Mouse (Mus musculus) right cerebral cortex, adult 18-20 months (tissue): Measurements from ENCODE around the gene Phf1.

ENCODE experiments used
- DNase-seq: peaks from one replicate; pipeline ENCODE4 v3.0.0; 2022; ENCODE audit warnings: mixed read lengths

Phf1 gene

DNA sequence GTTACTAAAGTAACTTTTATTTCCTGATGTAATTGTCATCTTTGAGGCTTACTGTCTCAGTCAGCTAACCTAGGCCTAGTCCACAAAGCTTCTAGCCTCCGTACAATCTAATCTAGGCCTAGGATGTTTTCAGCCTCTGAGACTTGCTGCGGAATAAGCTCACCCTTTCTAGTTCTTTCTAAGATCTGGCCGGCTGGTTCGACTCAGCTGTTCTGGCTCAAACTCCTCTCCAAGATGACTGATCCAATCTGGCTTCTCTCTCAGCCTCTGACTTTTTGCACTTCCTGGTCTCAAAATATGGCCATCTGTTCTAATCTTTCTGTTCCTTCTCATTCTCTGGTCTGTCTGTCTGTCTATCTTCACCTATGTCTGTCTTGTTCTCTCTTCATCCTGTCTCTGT is 50.5 kb downstream of the Phf1 start:
- no peak for DNase-seq

DNA sequence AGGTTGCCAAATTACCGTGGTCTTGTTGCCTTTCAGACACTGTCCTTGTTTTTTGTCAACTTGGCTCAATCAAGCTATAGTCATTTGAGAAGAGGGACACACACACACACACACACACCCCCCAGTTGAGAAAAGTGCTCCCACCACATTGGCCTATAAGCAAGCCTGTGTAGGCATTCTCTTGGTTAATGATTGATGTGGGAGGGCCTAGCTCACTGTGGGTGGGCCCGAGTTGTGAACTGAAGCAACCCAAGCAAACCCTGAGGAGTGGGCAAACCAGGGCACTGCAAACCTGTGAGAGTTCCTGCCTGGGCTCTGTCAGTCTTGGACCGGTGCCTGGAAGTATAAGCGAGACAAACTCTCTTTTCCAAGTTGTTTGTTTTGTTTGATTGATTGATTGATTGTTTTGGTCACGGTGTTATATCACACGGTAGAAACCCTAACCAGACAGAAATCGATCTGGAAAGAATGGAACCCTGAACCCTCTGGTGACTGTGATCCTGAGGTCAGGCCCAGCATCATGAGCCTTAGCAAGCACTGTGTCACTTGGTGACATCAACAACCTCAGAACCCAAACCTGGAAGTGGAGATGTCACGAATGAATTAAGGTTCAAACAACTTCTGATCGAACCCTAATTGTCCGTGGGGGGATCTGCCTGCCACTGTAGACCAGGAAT is 52.8 kb downstream of the Phf1 start:
- no peak for DNase-seq
